Comparison of ENCODE assay signal across 23 mouse cellular contexts in the genomic region with DNA sequence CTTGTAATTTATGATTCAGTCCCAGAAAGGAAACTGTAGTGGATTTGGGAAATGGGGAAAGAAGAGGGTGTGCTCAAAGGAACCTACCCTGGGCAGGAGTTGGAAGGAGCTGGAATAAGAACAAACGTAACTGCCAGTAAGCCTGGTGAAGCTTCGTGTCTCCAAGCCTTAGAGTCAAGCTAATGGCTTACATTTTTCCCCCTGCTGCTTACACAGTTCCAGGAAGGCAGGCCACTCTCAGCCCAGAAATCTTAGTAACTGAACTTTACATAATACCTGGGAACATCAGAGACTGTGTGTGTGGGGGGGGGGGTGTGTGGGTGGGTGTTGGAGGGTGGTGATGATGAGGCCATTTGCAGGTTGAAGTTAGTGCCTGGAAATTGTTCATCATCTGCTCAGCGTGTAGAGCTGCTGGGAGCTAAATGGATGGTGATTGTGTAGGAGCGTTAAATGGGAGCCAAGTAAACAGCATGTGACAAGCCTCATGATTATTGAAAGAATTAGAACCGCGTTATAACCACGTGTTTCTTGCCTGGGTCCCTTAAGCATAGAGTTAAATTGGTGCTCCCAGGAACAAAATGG.
DNase-seq lines count a peak whose midpoint lies in the region; ATAC-seq and TF ChIP-seq lines count a peak whose summit lies in the region.
"Had no signal": no experiment of that assay in that cellular context is flagged by ENCODE, and none has a peak within 500 bp of the region (broad histone marks: within the 10 kb centered on the region; RNA-seq: fewer than 3 reads in every experiment).

No protein-coding gene starts in this region.

- H3K79me2 ChIP-seq in CH12.LX (replicated peaks; ENCODE audit: control insufficient read depth, extremely low read depth, insufficient read depth, poor library complexity, severe bottlenecking): no peaks in the 10 kb centered on the region

- TF ChIP-seq CTCF in CH12.LX (conservative IDR thresholded peaks at IDR 0.05 in 1 of 2, IDR thresholded peaks at IDR 0.05 in 1 of 2; ENCODE audit: low read depth in 2 of 2, low read length in 2 of 2): no peak

- H3K27ac ChIP-seq in CH12.LX (ENCODE audit: insufficient read depth, low read depth): no peak overlapping the region

- H3K27me3 ChIP-seq in CH12.LX (replicated peaks): no peaks in the 10 kb centered on the region
- H3K27me3 ChIP-seq: Patski had no signal

- dilution Hi-C loops in CH12.LX (cut with MboI; ENCODE audit: extremely low pct_ligation_motif_present, extremely low pct_unique_long_range_greater_than_20kb, low sequenced_read_pairs): no loop called here

- H3K4me2 ChIP-seq in CH12.LX (ENCODE audit: insufficient read depth, low read depth, poor library complexity, severe bottlenecking): no peak overlapping the region

- no peak overlapping the region for H3K9ac ChIP-seq in CH12.LX (ENCODE audit: insufficient read depth, low read depth)

- DNase-seq in frontal cortex, postnatal 10 days (ENCODE audit: low spot score in 2 of 2): no peak
- no peak for DNase-seq in CH12.LX (ENCODE audit: extremely low read depth)
- peak; percentile 65 for DNase-seq in brain, adult 2 months (ENCODE audit: low read depth, low spot score)
- peak; percentile 41 for DNase-seq in telencephalon, adult 2 months (ENCODE audit: low read depth, low spot score)
- DNase-seq in cerebellum, postnatal 36 days: no peak
- no peak for DNase-seq in lung, adult 18-20 months
- DNase-seq in kidney, adult 8-10 months: no peak
- DNase-seq: adrenal gland, adult 2 months; adrenal gland, adult 8-10 months; adrenal gland, postnatal 10 days; adrenal gland, postnatal 14 days; adrenal gland, postnatal 25 days; adrenal gland, postnatal 36 days; B cell, adult 2 months; cerebellum, adult 11 months; cerebellum, adult 11-12 months; cerebellum, adult 18-20 months; cerebellum, adult 2 months had no signal

- in situ Hi-C loops in CH12.LX (cut with MboI; ENCODE audit: low pct_ligation_motif_present, low pct_unique_long_range_greater_than_20kb, low sequenced_read_pairs): no loop called here

- TF ChIP-seq RAD21 in CH12.LX (IDR thresholded peaks at IDR 0.05; ENCODE audit: low read depth, low read length): no peak

- no peaks in the 10 kb centered on the region for H3K9me3 ChIP-seq in CH12.LX (replicated peaks; ENCODE audit: low read length)
- H3K9me3 ChIP-seq: G1E had no signal

- peak; percentile 90 for ATAC-seq in frontal cortex, adult (ENCODE audit: low TSS enrichment)
- ATAC-seq: activated CD4-positive, CD25-positive, alpha-beta regulatory T cell, adult 4 months; CD4-positive, CD25-positive, alpha-beta regulatory T cell, adult 4 months; Patski had no signal

- TF ChIP-seq EP300 in CH12.LX (IDR thresholded peaks at IDR 0.05; ENCODE audit: low read length): no peak

- H3K4me3 ChIP-seq in CH12.LX (replicated peaks in 1 of 3; ENCODE audit: low read depth in 2 of 3, low read length in 2 of 3, poor library complexity in 1 of 3): no peak overlapping the region

- no peak for TF ChIP-seq POLR2A in CH12.LX (IDR thresholded peaks at IDR 0.05; ENCODE audit: low read depth, low read length)

- no peaks in the 10 kb centered on the region for H3K36me3 ChIP-seq in CH12.LX (replicated peaks in 1 of 2; ENCODE audit: control insufficient read depth in 1 of 2, insufficient read depth in 1 of 2, low read length in 1 of 2)
- H3K36me3 ChIP-seq: G1E had no signal

- no peaks in the 10 kb centered on the region for H3K4me1 ChIP-seq in CH12.LX (ENCODE audit: control insufficient read depth in 1 of 2, insufficient read depth in 2 of 2)

TF ChIP-seq in CH12.LX, 34 proteins besides CTCF, POLR2A, EP300 and RAD21:
- no peak for TF ChIP-seq UBTF (IDR thresholded peaks at IDR 0.05; ENCODE audit: low read depth, low read length)
- TF ChIP-seq MAX (IDR thresholded peaks at IDR 0.05; ENCODE audit: low read length): 0 out of 2 replicates have a peak, but pooled peaks have one; percentile 20
TF ChIP-seq in CH12.LX: peak in this region for 1.

Comparison
In these comparisons a context has a peak if more than half of its experiments do, and no peak if none do; other contexts are left out.
1. DNase-seq: peak in brain, adult 2 months (single experiment) and telencephalon, adult 2 months (single experiment); none in frontal cortex, postnatal 10 days (0 of 2), CH12.LX (single experiment), cerebellum, postnatal 36 days (0 of 2), lung, adult 18-20 months (0 of 2) and kidney, adult 8-10 months (0 of 2).